Comparison of ENCODE assay signal across 30 mouse cellular contexts in genomic region chr17:4884083-4884482, GRCm38 (mm10).
DNase-seq lines count a peak whose midpoint lies in the region; ATAC-seq lines count a peak whose summit lies in the region.
"Had no signal": no experiment of that assay in that cellular context is flagged by ENCODE, and none has a peak within 500 bp of the region (broad histone marks: within the 10 kb centered on the region; RNA-seq: fewer than 3 reads in every experiment).

No protein-coding gene starts in this region.

- WGBS in forebrain, embryonic 11.5 days, result 85% methylated on average over 2 of the region's 2 CpGs
- WGBS in forebrain, embryonic 16.5 days, result 94% methylated on average over 2 of the region's 2 CpGs
- 92% methylated on average over 2 of the region's 2 CpGs for WGBS in hindbrain, embryonic 14.5 days
- 93% methylated on average over 2 of the region's 2 CpGs for WGBS in hindbrain, embryonic 12.5 days

- H3K27ac ChIP-seq in forebrain, embryonic 11.5 days (ENCODE audit: low read depth, low read length), result no peak overlapping the region
- H3K27ac ChIP-seq in forebrain, embryonic 16.5 days (ENCODE audit: low read length), result no peak overlapping the region
- no peak overlapping the region for H3K27ac ChIP-seq in hindbrain, embryonic 14.5 days
- H3K27ac ChIP-seq in hindbrain, embryonic 12.5 days, result no peak overlapping the region
- H3K27ac ChIP-seq: embryonic facial prominence, embryonic 10.5 days; embryonic facial prominence, embryonic 13.5 days; forebrain, embryonic 13.5 days; heart, adult 2 months; heart, embryonic 15.5 days; intestine, embryonic 15.5 days had no signal

- no peaks in the 10 kb centered on the region for H3K36me3 ChIP-seq in forebrain, embryonic 11.5 days (ENCODE audit: control insufficient read depth, insufficient read depth, low read length)
- H3K36me3 ChIP-seq in forebrain, embryonic 16.5 days (ENCODE audit: control insufficient read depth, insufficient read depth), result no peaks in the 10 kb centered on the region
- H3K36me3 ChIP-seq in hindbrain, embryonic 14.5 days (replicated peaks; ENCODE audit: control insufficient read depth, insufficient read depth), result no peaks in the 10 kb centered on the region
- H3K36me3 ChIP-seq in hindbrain, embryonic 12.5 days, result no peaks in the 10 kb centered on the region
- H3K36me3 ChIP-seq: embryonic facial prominence, embryonic 10.5 days; embryonic facial prominence, embryonic 13.5 days; G1E; heart, embryonic 12.5 days; heart, embryonic 15.5 days; intestine, embryonic 15.5 days had no signal

- H3K9ac ChIP-seq in forebrain, embryonic 11.5 days (ENCODE audit: low read length), result no peak overlapping the region
- H3K9ac ChIP-seq in forebrain, embryonic 16.5 days (replicated peaks; ENCODE audit: low read depth, low read length), result no peak overlapping the region
- no peak overlapping the region for H3K9ac ChIP-seq in hindbrain, embryonic 14.5 days
- no peak overlapping the region for H3K9ac ChIP-seq in hindbrain, embryonic 12.5 days
- H3K9ac ChIP-seq: embryonic facial prominence, embryonic 13.5 days; forebrain, embryonic 13.5 days; forebrain, postnatal 0 days; heart, embryonic 12.5 days; heart, embryonic 15.5 days; intestine, embryonic 15.5 days had no signal

- H3K27me3 ChIP-seq in forebrain, embryonic 11.5 days (ENCODE audit: control insufficient read depth, insufficient read depth, low read length), result no peaks in the 10 kb centered on the region
- no peaks in the 10 kb centered on the region for H3K27me3 ChIP-seq in forebrain, embryonic 16.5 days (replicated peaks; ENCODE audit: control insufficient read depth, insufficient read depth, low read length)
- H3K27me3 ChIP-seq in hindbrain, embryonic 14.5 days (ENCODE audit: control insufficient read depth, insufficient read depth, low read length), result no peaks in the 10 kb centered on the region
- H3K27me3 ChIP-seq in hindbrain, embryonic 12.5 days, result no peaks in the 10 kb centered on the region
- H3K27me3 ChIP-seq: CH12.LX; embryonic facial prominence, embryonic 13.5 days; forebrain, embryonic 13.5 days; heart, embryonic 12.5 days; heart, embryonic 15.5 days; intestine, embryonic 15.5 days; Patski had no signal

- peak; percentile 5 for DNase-seq in forebrain, embryonic 11.5 days (ENCODE audit: low spot score)
- DNase-seq in hindbrain, embryonic 14.5 days (ENCODE audit: low spot score), result peak; percentile 18
- peak; percentile 62 for DNase-seq in 416B (ENCODE audit: low read depth)
- DNase-seq in c-Kit-positive CD71-positive TER-119-positive erythroid progenitor cells, embryonic 14.5 days (ENCODE audit: low spot score), result no peak
- no peak for DNase-seq in thymus, postnatal 14 days
- DNase-seq: adrenal gland, postnatal 10 days; adrenal gland, postnatal 36 days; cerebellum, adult 11 months; cerebellum, adult 2 months; cerebellum, adult 9-11 months; cerebellum, postnatal 25 days; embryo, embryonic 11 days; forebrain, postnatal 0 days; gastrocnemius, postnatal 25 days; heart, adult 2 months; heart, postnatal 14 days had no signal

- no peaks in the 10 kb centered on the region for H3K9me3 ChIP-seq in forebrain, embryonic 11.5 days (ENCODE audit: control insufficient read depth, low read length)
- H3K9me3 ChIP-seq in forebrain, embryonic 16.5 days (ENCODE audit: control insufficient read depth, low read length), result no peaks in the 10 kb centered on the region
- no peaks in the 10 kb centered on the region for H3K9me3 ChIP-seq in hindbrain, embryonic 14.5 days (ENCODE audit: control insufficient read depth, low read length)
- H3K9me3 ChIP-seq in hindbrain, embryonic 12.5 days (replicated peaks), result no peaks in the 10 kb centered on the region
- H3K9me3 ChIP-seq: embryonic facial prominence, embryonic 10.5 days; embryonic facial prominence, embryonic 13.5 days; forebrain, embryonic 13.5 days; heart, embryonic 12.5 days; heart, embryonic 15.5 days; intestine, embryonic 15.5 days had no signal

- H3K4me3 ChIP-seq in forebrain, embryonic 11.5 days (ENCODE audit: low read depth, low read length), result no peak overlapping the region
- H3K4me3 ChIP-seq in forebrain, embryonic 16.5 days (replicated peaks; ENCODE audit: low read length), result no peak overlapping the region
- no peak overlapping the region for H3K4me3 ChIP-seq in hindbrain, embryonic 14.5 days (replicated peaks; ENCODE audit: low read length)
- H3K4me3 ChIP-seq in hindbrain, embryonic 12.5 days, result no peak overlapping the region
- H3K4me3 ChIP-seq: embryonic facial prominence, embryonic 10.5 days; embryonic facial prominence, embryonic 13.5 days; erythroblast, embryonic 14.5 days; forebrain, embryonic 13.5 days; heart, adult 2 months; heart, embryonic 12.5 days; heart, embryonic 15.5 days; intestine, embryonic 15.5 days had no signal

- no peak for ATAC-seq in forebrain, embryonic 11.5 days (replicated peaks; ENCODE audit: low FRiP score)
- ATAC-seq in forebrain, embryonic 16.5 days, result no peak
- no peak for ATAC-seq in hindbrain, embryonic 14.5 days (ENCODE audit: low FRiP score)
- no peak for ATAC-seq in hindbrain, embryonic 12.5 days (ENCODE audit: low FRiP score)
- ATAC-seq in megakaryocyte-erythroid progenitor cell, adult 5-6 weeks (replicated peaks; ENCODE audit: low FRiP score, low TSS enrichment, poor library complexity, severe bottlenecking), result peak; percentile 55; the same call in 1 of the 2 replicates
- ATAC-seq: forebrain, embryonic 13.5 days; forebrain, postnatal 0 days; hindbrain, embryonic 16.5 days; intestine, embryonic 15.5 days; Patski had no signal

- no peak overlapping the region for H3K4me2 ChIP-seq in forebrain, embryonic 11.5 days (ENCODE audit: low read depth, low read length, severe bottlenecking)
- no peak overlapping the region for H3K4me2 ChIP-seq in forebrain, embryonic 16.5 days (ENCODE audit: low read length)
- H3K4me2 ChIP-seq in hindbrain, embryonic 14.5 days (replicated peaks), result no peak overlapping the region
- H3K4me2 ChIP-seq in hindbrain, embryonic 12.5 days (replicated peaks), result no peak overlapping the region
- H3K4me2 ChIP-seq: embryonic facial prominence, embryonic 13.5 days; forebrain, embryonic 13.5 days; heart, embryonic 12.5 days; heart, embryonic 15.5 days; intestine, embryonic 15.5 days had no signal

- H3K4me1 ChIP-seq in forebrain, embryonic 11.5 days (replicated peaks; ENCODE audit: control insufficient read depth, insufficient read depth, low read length), result no peaks in the 10 kb centered on the region
- no peaks in the 10 kb centered on the region for H3K4me1 ChIP-seq in forebrain, embryonic 16.5 days (replicated peaks; ENCODE audit: control insufficient read depth, insufficient read depth, low read length)
- no peaks in the 10 kb centered on the region for H3K4me1 ChIP-seq in hindbrain, embryonic 14.5 days (replicated peaks; ENCODE audit: control insufficient read depth, insufficient read depth, low read length)
- no peaks in the 10 kb centered on the region for H3K4me1 ChIP-seq in hindbrain, embryonic 12.5 days
- H3K4me1 ChIP-seq: embryonic facial prominence, embryonic 13.5 days; forebrain, embryonic 13.5 days; heart, embryonic 12.5 days; heart, embryonic 15.5 days; intestine, embryonic 15.5 days had no signal

Comparison
In these comparisons a context has a peak if more than half of its experiments do, and no peak if none do; other contexts are left out.
1. DNase-seq: peak in forebrain, embryonic 11.5 days (single experiment), hindbrain, embryonic 14.5 days (single experiment) and 416B (single experiment); none in c-Kit-positive CD71-positive TER-119-positive erythroid progenitor cells, embryonic 14.5 days (single experiment) and thymus, postnatal 14 days (single experiment).